Mouse (Mus musculus) cerebellum, adult 2 months (tissue): ENCODE data around the gene Gcnt3.

Source experiments
- CTCF ChIP-seq: fragments of 200-500 bp; IDR thresholded peaks from 2 replicates; pipeline ENCODE4 v1.5.1; 2011; ENCODE audit warnings: low read depth, mild to moderate bottlenecking, control low read depth, low read length, moderate library complexity, borderline replicate concordance; ENCODE audit not compliant: insufficient read depth
- POLR2A ChIP-seq: fragments of 200-500 bp; IDR thresholded peaks from 2 replicates; pipeline ENCODE4 v1.6.1; 2011; ENCODE audit warnings: low read length, control low read depth, borderline replicate concordance; ENCODE audit not compliant: insufficient read depth

DNA sequence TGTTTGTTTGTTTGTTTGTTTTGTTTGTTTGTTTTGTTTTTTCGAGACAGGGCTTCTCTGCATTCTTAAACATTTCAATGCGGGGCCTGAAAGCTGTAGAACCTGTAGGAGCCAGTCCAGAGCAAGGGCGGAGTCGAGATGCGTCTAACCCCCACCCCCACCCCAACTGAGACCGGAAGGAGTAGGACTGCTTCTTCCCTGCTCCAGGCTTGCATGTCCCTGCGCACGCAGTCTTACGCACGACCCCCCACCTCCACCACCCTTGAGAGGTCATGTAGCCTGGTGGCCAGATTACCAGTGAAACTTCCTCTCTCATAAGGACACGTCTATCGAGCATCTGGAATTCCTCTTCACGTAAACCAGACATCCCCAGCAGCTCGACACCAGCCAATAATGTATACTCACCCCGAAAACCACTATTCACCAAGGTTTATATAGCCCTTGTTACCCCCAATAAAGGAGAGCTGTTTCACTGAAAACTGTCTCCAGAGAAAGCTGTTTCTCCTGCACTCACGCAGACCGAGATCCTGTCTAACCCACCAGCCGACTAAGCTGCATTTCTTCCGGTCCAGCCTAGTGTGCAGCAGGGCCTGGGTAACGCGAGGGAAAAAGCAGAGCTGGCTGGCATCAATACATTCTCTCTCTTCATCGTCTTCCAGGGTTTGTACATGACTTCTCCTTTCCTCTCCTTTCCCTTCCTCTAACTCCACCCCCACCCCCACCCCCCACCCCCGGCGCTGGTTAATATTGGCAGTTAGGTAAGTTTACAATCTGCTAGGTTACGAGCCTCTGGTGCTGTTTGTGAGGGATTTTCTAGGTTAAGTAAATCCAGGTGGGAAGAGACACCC lies 44.7 kb upstream of the Gcnt3 start:
- no peak for TF ChIP-seq POLR2A
- TF ChIP-seq CTCF, result no peak
